Mouse (Mus musculus) hindlimb bud, embryonic 11.5 days (tissue): ENCODE results near the gene Samd8.

Experiments used
- DNase-seq: peaks from one replicate; pipeline ENCODE4 v3.0.0-alpha.2; 2012; ENCODE audit warnings: low read depth, low spot score; ENCODE audit errors: extremely low spot score

The Samd8 gene

DNA sequence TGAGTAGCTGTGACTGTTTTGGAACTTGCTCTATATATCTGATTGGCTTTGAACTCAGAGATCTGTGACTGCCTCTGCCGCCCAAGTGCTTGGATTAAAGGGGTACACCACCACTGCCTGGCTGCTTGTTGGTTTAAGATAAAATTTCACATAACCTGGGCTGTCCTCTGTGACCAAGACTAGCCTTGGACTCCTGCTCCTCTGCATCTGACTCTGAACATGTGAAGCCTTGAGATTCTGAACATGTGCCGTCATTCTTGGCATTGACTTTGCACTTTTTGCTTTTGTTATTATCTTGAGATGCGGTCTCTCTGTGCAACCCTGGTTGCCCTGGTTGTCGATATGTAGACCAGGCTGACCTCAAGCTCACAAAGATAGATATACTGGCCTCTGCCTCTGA, 41.4 kb downstream of the Samd8 start:
- DNase-seq = no peak

DNA sequence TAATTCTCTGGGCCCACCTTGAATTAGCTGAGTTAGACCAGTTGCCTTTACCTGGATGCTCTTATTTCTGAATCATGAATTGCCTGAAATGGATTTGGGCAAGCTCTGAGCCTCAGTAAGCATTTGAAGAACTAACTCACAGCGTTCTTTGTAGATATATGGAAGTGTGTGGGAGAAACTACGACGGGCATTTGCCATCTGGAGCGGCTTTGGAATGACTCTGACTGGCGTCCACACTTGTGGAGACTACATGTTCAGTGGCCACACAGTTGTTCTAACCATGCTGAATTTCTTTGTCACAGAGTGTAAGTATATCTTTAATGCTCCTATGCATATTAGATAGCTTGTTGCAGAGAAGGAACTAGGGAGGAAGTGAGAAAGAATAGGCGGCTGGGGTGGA, 41.9 kb downstream of the Samd8 start:
- DNase-seq = no peak

DNA sequence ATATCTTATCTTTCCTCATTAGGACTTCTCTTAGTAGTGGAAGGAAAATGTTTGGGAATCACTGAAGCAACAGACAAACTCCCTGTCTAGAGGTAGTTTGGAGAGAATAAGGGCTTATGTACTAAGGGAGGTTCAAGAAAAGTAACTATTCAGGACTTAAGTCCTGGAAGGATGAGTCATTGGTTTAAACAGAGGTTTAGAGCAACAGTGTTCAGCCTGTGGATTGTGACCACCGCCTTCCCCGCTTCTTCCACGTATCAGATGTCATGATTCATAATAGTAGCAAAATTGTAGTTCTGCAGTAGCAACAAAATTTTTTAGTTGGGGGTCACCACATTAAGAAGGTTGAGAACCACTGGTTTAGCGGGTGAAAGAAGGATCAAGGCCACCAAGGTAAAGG, 50.3 kb downstream of the Samd8 start:
- no peak for DNase-seq

DNA sequence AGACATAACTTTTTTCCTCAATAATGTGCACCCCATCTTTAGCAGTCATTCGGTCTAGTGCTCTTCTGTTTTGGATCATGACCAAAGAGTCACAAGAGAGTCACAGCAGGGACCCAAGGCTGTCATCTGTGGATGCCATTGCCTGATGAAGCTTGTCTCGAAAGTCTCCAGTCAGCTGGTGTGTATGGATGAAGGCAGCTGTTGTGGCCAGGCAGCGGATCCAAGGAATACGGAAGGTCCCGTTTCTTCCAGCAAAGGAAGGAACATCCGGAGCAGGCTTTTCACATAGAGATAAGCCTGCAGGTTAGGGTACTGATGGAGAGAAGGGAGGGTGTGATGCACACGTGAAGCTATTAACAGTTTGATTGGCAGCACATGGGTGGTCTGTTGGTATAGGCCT, 51.3 kb downstream of the Samd8 start:
- DNase-seq = no peak

DNA sequence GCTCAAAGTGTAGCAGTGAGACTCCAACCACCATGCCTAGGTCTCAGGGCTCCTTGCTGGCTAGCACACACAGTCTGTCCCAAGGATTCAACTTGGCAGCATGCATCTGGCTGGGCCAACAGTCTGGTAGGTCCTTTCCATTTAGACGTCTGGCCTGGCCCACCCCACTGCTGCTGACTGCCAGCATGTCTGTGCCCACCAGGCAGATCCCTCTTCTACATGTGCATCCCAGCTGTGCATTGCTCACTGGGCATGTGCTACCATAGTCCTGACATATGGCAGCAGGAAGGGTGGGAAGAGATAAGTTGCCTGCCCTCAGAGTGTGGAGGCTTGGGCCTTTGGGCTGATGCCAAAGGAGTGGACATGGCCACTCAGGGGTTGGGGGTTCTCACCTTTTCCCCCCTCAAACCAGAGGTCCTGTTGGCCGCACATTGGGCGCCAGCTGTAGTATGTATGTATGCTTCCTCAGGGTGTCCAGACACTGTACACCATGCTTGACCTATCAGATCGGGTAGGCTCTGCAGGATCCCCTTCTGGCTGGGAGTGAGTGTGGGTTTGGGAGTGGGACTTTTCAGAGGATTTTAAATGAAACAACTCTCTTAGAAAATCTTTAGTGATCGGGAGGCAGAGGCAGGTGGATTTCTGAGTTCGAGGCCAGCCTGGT, 52.3 kb downstream of the Samd8 start:
- DNase-seq = no peak

DNA sequence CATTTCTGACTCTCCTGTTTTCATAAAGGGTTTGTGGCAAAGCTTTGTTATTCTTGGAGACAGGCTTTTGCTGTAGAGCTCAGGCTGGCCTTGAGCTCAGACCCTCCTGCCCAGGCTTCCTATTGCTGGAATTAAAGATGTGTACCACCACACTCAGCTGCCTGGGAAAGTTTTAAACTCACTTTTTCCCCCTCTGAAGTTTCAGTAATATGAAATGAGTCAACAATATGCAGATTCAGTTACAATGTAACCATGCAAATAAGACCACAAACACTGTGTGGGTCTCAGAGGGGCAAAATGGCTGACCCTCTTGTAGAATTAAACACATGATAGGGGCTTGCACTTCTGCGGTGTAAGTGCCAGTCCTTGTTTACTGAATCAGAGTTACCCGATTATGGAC, 55.9 kb downstream of the Samd8 start:
- DNase-seq = no peak

DNA sequence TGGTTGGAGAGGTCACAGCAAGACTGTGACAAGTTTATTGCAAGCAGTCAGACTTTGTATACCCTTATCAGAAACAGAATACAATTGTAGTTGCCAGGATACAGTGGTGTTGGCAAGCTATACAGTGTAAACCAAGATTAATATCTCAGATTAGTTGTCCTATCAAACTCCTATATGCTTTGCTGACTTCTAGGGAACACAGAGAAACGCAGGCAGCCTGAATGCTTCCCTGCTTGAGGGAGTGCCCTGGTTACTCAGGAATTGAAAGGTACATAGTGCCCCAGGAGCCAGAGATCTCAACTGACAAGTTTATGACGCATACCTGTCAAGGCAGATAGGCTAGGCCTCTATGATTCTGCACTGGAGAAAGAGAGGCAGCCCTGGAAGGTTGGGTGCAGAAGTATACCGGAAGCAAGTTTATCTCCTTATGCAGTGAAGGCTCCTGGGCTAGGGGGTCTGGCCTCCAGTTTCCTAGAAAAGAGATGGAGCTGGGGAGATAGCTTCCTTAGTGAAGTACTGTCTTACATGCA, 56.4 kb downstream of the Samd8 start:
- no peak for DNase-seq

DNA sequence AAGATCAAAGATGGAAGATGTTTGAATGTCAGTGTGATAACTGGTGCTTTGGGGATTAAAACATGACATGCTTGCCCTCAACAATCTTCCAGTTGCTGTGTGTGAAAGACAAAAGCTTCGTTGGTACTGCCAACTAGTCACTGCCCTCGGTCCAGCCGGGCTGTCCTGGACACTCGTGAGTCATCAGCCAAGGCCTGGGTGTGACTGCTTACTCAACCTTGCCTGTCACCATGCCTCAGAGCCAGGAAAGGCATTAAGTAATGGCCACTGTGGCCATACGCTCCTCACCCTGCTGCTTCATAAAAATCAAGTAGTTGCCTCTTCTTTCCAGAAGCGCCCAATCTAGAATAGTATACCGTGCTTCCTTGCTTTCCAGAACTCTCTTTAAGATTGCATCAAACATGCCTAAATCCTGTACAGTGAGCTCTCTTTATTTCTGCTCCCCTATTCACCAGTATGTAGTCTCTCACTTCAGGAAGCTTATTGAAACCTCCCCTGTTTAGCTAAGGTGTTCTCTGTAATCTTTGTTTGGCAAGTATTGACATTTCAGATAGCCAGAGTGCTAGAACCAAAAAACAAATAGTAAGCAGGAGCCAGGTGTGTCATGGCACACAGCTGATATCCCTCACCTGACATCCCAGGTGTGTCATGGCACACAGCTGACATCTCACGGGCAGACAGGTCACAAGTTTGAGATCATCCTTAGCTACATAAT, 58.0 kb downstream of the Samd8 start:
- DNase-seq = no peak

DNA sequence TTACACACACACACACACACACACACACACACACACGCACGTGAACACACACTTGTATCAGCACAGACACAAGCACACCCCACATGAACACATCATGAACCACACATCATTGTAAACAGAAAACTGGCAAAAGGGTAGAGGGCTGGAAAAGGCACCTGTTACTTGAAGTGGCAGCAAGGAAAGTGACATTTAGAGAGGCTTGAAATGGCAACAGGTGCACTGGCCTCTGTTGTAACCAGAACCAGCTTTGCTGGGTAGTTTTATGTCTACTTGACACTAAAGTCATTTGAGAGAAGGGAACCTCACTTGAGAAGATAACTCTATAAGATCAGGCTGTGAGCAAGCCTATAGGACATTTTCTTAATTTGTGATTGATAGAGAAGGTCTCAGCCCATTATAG, 59.1 kb downstream of the Samd8 start:
- DNase-seq = no peak

DNA sequence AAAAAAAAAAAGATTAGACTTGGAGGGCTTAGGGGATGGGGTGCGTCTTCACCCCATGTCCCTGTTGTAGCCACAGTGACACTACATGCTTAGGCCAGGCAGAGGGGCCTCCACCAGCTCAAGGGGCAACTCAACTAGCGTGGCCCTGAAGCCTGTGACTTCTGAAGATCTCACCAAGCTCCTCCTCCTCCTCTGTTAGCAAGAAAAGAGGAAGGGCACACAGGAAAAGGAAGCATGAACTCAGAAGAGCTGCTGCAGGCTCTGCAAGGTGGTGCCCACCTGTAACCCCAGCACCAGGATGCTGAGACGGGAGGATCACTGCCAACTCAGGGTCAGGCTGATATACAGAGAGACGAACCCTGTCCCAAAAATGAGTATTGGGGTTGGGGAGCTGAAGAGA, 61.0 kb downstream of the Samd8 start:
- DNase-seq = no peak

DNA sequence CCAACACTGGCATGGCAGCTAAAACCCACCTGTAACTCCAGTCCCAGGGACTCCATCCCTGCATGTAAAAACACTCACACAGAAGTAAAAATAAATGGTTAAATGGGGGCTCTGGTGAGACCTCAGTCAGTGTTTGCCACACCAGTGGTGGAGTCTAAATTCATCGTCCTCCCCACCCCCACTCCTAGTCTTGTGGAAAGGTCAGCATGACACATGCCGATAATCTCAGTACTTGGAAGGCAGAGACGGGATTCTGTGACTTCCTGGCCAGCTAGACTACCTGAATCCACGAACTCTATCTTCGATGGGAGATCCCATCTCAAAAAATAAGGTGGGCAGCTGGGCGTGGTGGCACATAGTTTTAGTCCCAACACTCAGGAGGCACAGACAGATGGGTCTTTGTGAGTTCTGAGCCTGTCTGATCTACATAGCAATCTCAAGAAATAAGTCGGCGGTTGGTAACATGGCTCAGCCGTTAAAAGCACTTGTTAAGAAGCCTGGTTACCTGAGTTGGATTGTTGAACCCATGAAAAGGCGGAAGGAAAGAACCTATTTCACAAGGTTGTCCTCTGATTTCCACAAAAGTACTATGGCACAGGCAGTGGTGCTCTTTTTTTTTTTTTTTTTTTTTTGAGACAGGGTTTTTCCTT, 61.5 kb downstream of the Samd8 start:
- no peak for DNase-seq

DNA sequence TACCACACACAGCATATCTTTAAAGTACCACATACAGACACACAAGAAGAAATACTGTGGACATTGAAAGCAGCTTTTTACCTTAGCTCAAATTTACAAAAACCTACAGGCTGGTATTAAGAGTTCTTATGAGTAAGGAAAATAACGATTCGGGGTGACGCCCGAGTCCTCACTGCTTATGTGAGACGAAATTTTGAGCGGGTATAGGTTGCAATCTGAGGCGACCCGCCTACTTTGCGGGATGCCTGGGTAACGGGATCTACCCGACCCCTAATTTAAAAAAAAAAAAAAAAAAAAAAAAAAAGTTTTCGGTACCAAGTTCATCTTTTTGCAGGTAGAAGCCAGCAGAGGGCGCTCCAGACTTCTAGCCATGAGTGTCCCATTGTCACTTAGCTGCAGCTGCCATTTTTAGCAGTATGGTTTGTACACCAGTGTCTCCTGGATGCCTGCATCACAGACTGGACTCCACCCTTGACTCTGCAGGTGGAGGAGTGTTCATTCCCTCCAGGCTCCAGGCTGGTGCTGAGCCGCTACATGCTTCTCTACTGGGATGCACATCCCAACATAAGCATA, 62.3 kb downstream of the Samd8 start:
- peak; percentile 20 for DNase-seq

DNA sequence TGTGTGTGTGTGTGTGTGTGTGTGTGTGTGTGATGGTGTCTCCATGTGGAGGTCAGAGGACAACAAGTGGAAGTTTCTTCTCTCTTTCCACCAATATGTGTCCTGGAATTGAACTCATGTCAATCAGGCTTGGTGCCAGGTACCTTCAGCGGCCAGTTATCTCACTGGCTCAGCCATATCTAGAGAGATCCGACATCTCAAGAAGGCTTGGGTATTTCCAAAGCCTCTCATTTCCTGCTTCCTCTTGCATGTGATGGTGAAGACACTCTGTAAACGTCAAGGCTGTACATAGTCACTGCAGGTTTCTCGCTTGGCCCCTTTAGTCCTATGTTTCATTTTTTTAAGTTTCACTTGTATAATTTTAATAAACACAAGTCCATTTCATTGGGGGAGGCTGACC, 62.9 kb downstream of the Samd8 start:
- DNase-seq = no peak

DNA sequence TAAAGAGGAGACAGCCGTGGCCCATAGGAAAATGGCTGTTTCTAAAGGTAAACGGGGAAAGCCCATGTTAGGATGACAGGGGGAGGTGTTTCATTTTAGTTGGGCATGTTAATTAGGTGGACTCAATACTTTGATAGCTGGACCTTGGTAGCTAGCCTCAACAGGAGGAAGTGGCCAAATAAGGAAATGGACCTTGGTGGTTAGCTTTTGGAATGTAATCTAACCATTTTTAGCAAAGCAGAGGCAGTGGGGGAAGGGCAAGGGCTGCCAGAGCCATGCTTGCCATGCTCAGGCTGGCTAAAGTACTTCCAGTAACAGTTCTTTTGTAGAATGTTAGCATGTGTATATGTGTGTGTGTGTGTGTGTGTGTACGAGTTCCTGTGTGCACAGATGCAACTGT, 63.5 kb downstream of the Samd8 start:
- no peak for DNase-seq

DNA sequence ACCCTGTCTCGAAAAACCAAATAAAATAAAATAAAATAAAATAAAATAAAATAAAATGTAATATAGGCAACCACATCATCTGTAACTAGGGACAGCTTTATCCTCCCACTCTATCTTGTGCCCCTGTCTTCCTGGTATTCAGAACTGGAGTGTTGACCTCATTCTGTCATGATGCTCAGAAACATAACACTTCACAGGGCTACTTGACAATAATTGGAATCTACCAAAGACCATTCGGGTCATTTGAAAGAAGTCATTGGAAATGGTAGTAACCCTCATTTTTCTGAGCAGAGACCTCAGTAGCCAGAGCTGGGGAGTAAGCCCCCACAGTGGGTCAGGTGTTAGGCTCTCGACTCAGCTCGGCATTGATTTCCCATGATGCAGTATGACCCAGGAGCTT, 64.3 kb downstream of the Samd8 start:
- DNase-seq = no peak

DNA sequence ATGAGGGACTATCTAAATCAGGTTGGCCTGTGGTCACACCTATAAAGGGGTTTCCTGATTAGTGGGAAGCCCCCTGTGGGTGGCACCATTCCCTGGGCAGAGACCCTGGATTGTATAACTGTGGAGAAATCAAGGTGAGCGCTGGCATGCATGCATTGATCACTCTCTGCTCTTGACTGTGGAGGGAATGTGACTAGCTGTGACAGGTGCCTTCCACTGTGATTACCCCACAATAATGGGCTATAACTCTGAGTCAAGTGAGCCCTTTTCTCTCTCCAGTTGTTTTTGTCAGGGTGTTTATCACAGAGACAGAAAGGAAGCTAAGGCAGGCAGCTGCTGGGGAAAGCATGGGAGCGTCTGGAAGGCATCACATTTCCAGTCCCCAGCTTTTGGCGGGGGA, 65.9 kb downstream of the Samd8 start:
- no peak for DNase-seq

DNA sequence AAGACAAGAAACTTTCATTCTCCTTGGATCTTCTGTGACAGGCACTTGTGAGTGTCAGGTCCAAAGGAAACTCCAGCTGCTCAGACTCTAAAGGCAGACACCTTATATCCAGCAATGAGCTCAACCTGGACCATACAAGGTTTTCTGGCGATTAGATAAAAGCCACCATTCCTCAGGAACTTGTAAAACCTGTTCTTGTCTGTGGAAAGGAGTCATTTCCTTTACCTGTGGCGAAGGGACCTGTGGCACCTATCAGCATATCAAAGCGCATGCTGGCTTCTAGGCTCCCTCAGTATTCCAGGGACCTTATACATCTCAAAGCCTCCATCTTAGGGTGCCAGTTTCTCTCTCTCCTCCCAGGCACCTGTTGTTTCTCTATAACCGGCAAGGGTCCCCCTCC, 67.1 kb downstream of the Samd8 start:
- DNase-seq = no peak

DNA sequence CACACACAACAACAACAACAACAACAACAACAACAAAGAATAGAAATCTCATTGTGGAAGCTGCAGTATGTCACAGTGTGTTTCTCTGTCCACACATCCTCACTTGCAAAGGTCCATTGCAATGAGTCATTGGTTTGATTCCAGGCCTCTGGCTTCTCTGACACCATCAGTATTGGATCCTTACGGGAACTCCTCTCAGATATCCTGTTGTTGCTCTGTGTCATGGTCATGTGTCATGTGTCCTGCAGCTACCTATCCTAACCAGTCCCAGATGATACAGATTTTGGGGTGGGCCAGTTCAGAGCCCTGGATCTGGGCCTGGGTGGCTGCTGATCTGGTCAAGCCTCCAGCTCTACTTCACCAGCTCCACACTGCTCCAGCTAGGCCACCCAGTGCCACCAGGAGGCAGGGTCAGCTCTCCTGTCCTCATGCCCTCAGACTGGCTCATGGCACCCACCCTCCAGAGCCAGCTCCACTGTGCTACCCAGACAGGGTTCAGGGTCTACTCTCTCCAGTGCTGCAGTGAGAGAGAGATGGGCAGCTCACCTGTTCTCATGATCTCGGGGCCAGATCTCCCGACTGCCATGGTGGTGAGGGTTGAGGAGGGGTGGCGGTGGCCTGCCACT, 70.7 kb downstream of the Samd8 start:
- no peak for DNase-seq

DNA sequence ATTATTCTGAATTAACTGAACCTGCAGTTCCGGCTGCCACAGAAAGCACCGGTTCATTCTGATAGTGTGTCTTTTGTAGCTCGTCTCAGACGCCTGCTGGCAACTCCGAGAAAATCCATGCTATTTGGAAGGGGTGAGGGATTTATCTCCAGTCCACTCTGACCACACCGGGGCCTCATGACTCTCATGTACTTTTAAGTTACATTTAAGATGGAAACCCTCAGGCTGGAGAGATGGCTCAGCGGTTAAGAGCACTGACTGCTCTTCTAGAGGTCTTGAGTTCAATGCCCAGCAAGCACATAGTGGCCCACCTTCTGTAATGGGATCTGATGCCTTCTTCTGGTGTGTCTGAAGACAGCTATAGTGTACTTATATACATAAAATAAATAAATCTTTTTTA, 72.0 kb downstream of the Samd8 start:
- no peak for DNase-seq

DNA sequence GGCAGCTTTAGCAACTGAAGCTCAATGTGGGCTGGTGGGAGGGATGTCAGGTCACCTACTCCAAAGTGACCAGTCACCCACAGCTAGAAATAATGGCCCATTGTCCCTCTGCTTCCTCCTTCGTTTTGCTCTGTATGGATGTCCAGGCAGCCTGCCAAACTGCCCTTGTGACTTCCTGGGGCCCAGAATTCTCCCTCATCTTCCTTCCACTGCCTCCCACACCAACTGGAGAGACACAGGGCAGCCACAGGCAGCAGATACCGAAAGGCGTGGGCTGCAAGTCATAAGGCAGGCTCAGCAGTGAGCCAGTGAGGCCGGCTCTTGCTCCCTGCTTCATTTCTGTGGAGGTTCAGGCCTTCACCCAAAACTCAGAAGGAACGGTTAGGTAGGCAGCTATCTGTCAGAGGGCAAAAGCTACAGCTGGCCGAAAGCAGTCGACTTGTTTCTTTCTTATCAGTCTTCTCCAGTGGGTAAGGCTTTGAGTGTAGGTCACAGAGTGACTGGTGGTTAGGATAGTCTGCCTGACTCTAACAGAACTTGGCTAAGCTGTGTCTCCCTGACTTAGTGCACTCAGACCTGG, 72.6 kb downstream of the Samd8 start:
- DNase-seq = no peak

DNA sequence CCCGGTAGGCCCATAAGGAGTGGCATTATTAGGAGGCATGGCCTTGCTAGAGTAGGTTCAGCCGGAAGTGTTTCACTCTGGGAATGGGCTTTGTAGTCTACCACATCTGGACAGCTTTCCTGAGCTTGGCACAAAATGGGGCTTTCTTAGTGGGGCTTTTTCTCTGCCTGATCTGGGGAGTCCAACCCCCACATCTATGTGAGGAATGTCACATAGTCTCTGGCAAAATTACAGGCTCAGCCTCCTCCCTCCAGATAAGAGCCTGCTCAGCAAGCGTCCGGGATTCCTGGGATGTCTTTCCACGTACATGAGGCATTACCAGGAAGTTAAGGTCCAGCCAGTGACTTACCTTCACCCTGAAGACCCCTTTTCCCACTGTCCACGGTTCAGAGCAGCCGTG, 73.6 kb downstream of the Samd8 start:
- DNase-seq = no peak
